Comparison of ENCODE assay signal across 8 mouse cellular contexts in the genomic region with DNA sequence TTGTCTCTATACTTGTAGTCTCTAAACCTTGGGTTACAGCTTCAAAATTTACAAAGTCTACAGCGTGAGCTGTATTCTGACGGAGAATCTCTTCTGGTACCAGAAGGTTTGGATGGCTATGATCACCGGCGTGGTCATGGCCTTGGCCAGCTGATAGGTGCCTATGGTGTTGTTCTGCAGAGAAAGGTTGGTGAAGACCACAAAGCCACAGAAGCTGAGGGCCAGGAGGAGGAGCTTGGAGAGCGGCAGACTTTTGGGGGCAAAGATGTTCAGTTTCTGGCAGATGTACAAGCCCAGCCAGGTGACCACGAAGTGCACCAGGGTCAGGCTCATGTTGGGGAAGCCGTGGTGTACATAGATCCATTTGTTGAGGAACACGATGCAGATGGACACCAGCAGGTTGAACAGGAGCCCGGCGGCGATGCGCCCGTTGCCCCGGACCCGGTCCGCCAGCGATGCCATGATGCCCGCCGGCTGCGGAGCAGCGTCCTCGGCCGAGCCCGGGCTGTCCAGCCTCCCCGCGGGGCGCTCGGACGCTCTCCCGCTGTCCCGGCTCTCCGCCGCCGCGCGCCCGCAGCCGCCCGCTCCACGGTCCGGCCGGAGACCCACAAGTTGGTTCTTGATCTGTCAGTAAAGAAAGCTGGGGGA.
DNase-seq lines count a peak whose midpoint lies in the region; ATAC-seq and TF ChIP-seq lines count a peak whose summit lies in the region.
"Not testable (repeated sequence)": the region's sequence is repeated elsewhere in the genome, so short reads cannot be mapped to it uniquely, and the experiment has no call there.

No protein-coding gene starts in this region.

- not testable (repeated sequence) for DNase-seq in intestine, embryonic 14.5 days (ENCODE audit: low spot score); liver, embryonic 11.5 days (ENCODE audit: low spot score); midbrain, postnatal 0 days (ENCODE audit: low spot score)

- H3K27ac ChIP-seq in embryonic facial prominence, embryonic 12.5 days; forebrain, embryonic 16.5 days (ENCODE audit: low read length); intestine, embryonic 14.5 days (ENCODE audit: low read depth); liver, embryonic 11.5 days (ENCODE audit: low read depth, low read length); midbrain, postnatal 0 days (ENCODE audit: low read depth, low read length): not testable (repeated sequence)

- H3K36me3 ChIP-seq in E14TG2a.4 (ENCODE audit: insufficient read depth, low read length); embryonic facial prominence, embryonic 12.5 days; forebrain, embryonic 16.5 days (ENCODE audit: control insufficient read depth, insufficient read depth); intestine, embryonic 14.5 days (ENCODE audit: control insufficient read depth, insufficient read depth, low read length); liver, embryonic 11.5 days (ENCODE audit: control insufficient read depth, insufficient read depth, low read length); midbrain, postnatal 0 days (ENCODE audit: insufficient read depth, low read length): not testable (repeated sequence)

- H3K27me3 ChIP-seq in E14TG2a.4 (ENCODE audit: insufficient read depth, low read length); embryonic facial prominence, embryonic 12.5 days; forebrain, embryonic 16.5 days (replicated peaks; ENCODE audit: control insufficient read depth, insufficient read depth, low read length); intestine, embryonic 14.5 days (replicated peaks; ENCODE audit: control insufficient read depth, insufficient read depth, low read length); liver, embryonic 11.5 days (replicated peaks; ENCODE audit: control insufficient read depth, insufficient read depth, low read length); midbrain, postnatal 0 days (ENCODE audit: insufficient read depth, low read length): not testable (repeated sequence)

- not testable (repeated sequence) for TF ChIP-seq CTCF in E14TG2a.4 (conservative IDR thresholded peaks at IDR 0.05; ENCODE audit: low read length); midbrain, postnatal 0 days (IDR thresholded peaks at IDR 0.05)

- peak overlapping the region; percentile 56; the same call in 1 of the 2 replicates for H3K4me3 ChIP-seq in E14TG2a.4 (replicated peaks; ENCODE audit: low read length)
- H3K4me3 ChIP-seq in embryonic facial prominence, embryonic 12.5 days; forebrain, embryonic 16.5 days (replicated peaks; ENCODE audit: low read length); intestine, embryonic 14.5 days (ENCODE audit: low read depth, low read length); liver, embryonic 11.5 days (ENCODE audit: low read depth, low read length); midbrain, postnatal 0 days (ENCODE audit: low read depth, low read length): not testable (repeated sequence)

- not testable (repeated sequence) for H3K4me1 ChIP-seq in E14TG2a.4 (replicated peaks; ENCODE audit: low read depth, low read length); embryonic facial prominence, embryonic 12.5 days; forebrain, embryonic 16.5 days (replicated peaks; ENCODE audit: control insufficient read depth, insufficient read depth, low read length); intestine, embryonic 14.5 days (replicated peaks; ENCODE audit: control insufficient read depth, insufficient read depth, low read length); liver, embryonic 11.5 days (replicated peaks; ENCODE audit: control insufficient read depth, insufficient read depth, low read length); midbrain, postnatal 0 days (ENCODE audit: insufficient read depth, low read length)

- not testable (repeated sequence) for H3K9me3 ChIP-seq in E14TG2a.4 (ENCODE audit: low read length); embryonic facial prominence, embryonic 12.5 days; forebrain, embryonic 16.5 days (ENCODE audit: control insufficient read depth, low read length); intestine, embryonic 14.5 days (ENCODE audit: control insufficient read depth, low read length); liver, embryonic 11.5 days (ENCODE audit: control insufficient read depth, low read length); midbrain, postnatal 0 days (ENCODE audit: low read length)

- not testable (repeated sequence) for H3K9ac ChIP-seq in embryonic facial prominence, embryonic 12.5 days; forebrain, embryonic 16.5 days (replicated peaks; ENCODE audit: low read depth, low read length); intestine, embryonic 14.5 days (ENCODE audit: low read length); liver, embryonic 11.5 days (ENCODE audit: low read depth, low read length); midbrain, postnatal 0 days (replicated peaks; ENCODE audit: low read length, poor library complexity, severe bottlenecking)

- ATAC-seq in embryonic facial prominence, embryonic 12.5 days (ENCODE audit: insufficient number of reproducible peaks, insufficient read depth, low FRiP score, low TSS enrichment), result not testable (repeated sequence)
- ATAC-seq in forebrain, embryonic 16.5 days, result peak; percentile 38; the same call in 1 of the 2 replicates
- ATAC-seq in hematopoietic stem cell, adult 5-6 weeks (replicated peaks in 1 of 2; ENCODE audit: insufficient read depth in 1 of 2, low FRiP score in 2 of 2, low TSS enrichment in 1 of 2, low read depth in 1 of 2, poor library complexity in 2 of 2, severe bottlenecking in 2 of 2), result peak; percentile 32 to 77; a peak in 1 of 4 replicates
- ATAC-seq in intestine, embryonic 14.5 days (replicated peaks; ENCODE audit: low FRiP score, low TSS enrichment, low read depth), result peak; percentile 55; the same call in 1 of the 2 replicates
- peak; percentile 49; the same call in 1 of the 2 replicates for ATAC-seq in liver, embryonic 11.5 days (replicated peaks; ENCODE audit: low FRiP score)
- ATAC-seq in megakaryocyte, adult 5-6 weeks (ENCODE audit: poor library complexity, severe bottlenecking), result peak; percentile 51
- ATAC-seq in midbrain, postnatal 0 days (ENCODE audit: low FRiP score), result peak; percentile 16; the same call in 1 of the 2 replicates

- 0 out of 2 replicates have a peak overlapping the region, but pooled peaks have one; percentile 30 for H3K4me2 ChIP-seq in embryonic facial prominence, embryonic 12.5 days (replicated peaks)
- H3K4me2 ChIP-seq in forebrain, embryonic 16.5 days (ENCODE audit: low read length), result peak overlapping the region; percentile 29
- not testable (repeated sequence) for H3K4me2 ChIP-seq in intestine, embryonic 14.5 days (ENCODE audit: low read length); liver, embryonic 11.5 days; midbrain, postnatal 0 days (ENCODE audit: low read depth, low read length, poor library complexity, severe bottlenecking)

- WGBS in embryonic facial prominence, embryonic 12.5 days, result 49% methylated on average over 18 of the region's 42 CpGs
- WGBS in forebrain, embryonic 16.5 days, result 60% methylated on average over 17 of the region's 42 CpGs
- WGBS in intestine, embryonic 14.5 days, result 71% methylated on average over 15 of the region's 42 CpGs
- WGBS in liver, embryonic 11.5 days, result 42% methylated on average over 18 of the region's 42 CpGs
- 57% methylated on average over 13 of the region's 42 CpGs for WGBS in midbrain, postnatal 0 days
